Mouse (Mus musculus): ENCODE data around the gene Diras1. TPM values are rescaled to one million over a fixed set of nuclear protein-coding genes. Genes with fewer than 3 reads are reported as not detected.

Diras1 gene
- total and polyA plus RNA-seq, 2 experiments from 2014 or later, result 95.2 to 119 TPM

- TF ChIP-seq CTCF (IDR thresholded peaks at IDR 0.05), result no peak
- Histone ChIP-seq H3K9ac (replicated peaks; ENCODE audit: low read length, poor library complexity, severe bottlenecking) (no peak overlapping the region), H3K4me1 (ENCODE audit: insufficient read depth, low read length) (peaks cover 6% of the 10 kb centered on the region; the same call in 1 of the 2 replicates), H3K27me3 (ENCODE audit: insufficient read depth, low read length) (peaks cover 19% of the 10 kb centered on the region), H3K4me3 (ENCODE audit: low read depth, low read length) (no peak overlapping the region), H3K27ac (ENCODE audit: low read depth, low read length) (no peak overlapping the region), H3K4me2 (ENCODE audit: low read depth, low read length, poor library complexity, severe bottlenecking) (no peak overlapping the region), H3K36me3 (ENCODE audit: insufficient read depth, low read length) (no peaks in the 10 kb centered on the region), H3K9me3 (ENCODE audit: low read length) (no peaks in the 10 kb centered on the region)
- DNase-seq (ENCODE audit: low spot score), result no peak
- no peak for ATAC-seq (ENCODE audit: low FRiP score)
- WGBS, result 83% methylated on average over 4 of the region's 4 CpGs
Measured at GRCm38 (mm10) chr10:80982381-80982780, 43.1 kb downstream of the Diras1 start.

GRCm38 (mm10) chr10:80981564-80982112 lies 43.8 kb downstream of the Diras1 start:
- H3K9me3 ChIP-seq (ENCODE audit: low read length), result no peaks in the 10 kb centered on the region
- TF ChIP-seq CTCF (IDR thresholded peaks at IDR 0.05), result no peak
- no peak overlapping the region for H3K27ac ChIP-seq (ENCODE audit: low read depth, low read length)
- H3K4me3 ChIP-seq (ENCODE audit: low read depth, low read length), result no peak overlapping the region
- H3K4me1 ChIP-seq (ENCODE audit: insufficient read depth, low read length), result peaks cover 6% of the 10 kb centered on the region; the same call in 1 of the 2 replicates
- no peak overlapping the region for H3K4me2 ChIP-seq (ENCODE audit: low read depth, low read length, poor library complexity, severe bottlenecking)
- no peaks in the 10 kb centered on the region for H3K36me3 ChIP-seq (ENCODE audit: insufficient read depth, low read length)
- DNase-seq (ENCODE audit: low spot score) (no peak), ATAC-seq (ENCODE audit: low FRiP score) (no peak)
- no peak overlapping the region for H3K9ac ChIP-seq (replicated peaks; ENCODE audit: low read length, poor library complexity, severe bottlenecking)
- H3K27me3 ChIP-seq (ENCODE audit: insufficient read depth, low read length), result peaks cover 14% of the 10 kb centered on the region
- 59% methylated on average over 7 of the region's 7 CpGs for WGBS

GRCm38 (mm10) chr10:80975478-80975877 lies 50.0 kb downstream of the Diras1 start:
- no peak overlapping the region for H3K4me2 ChIP-seq (ENCODE audit: low read depth, low read length, poor library complexity, severe bottlenecking)
- WGBS, result 91% methylated on average over 11 of the region's 11 CpGs
- ATAC-seq (ENCODE audit: low FRiP score), result no peak

DNA sequence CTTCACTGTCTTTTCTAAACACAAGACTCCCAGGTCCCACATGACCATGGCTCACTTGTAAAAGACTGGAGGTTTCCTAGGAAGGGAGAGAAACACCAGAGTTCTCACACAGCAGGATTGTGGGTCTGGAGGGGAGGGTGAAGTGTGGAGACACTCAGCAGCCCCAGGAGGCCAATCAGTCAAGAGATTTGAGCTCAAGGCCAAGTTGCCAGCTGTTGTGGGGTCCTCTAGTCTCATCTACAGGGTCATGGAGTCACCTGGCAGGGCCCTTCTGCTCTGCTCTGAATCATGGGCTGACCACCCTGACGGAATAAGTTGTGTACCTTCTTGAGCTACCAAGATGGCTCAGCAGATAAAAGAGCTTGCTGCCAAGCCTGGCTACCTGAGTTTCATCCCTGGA lies 51.7 kb downstream of the Diras1 start:
- Histone ChIP-seq H3K4me1 (ENCODE audit: insufficient read depth, low read length) (0 out of 2 replicates have a peak, but pooled peaks cover 3% of the 10 kb centered on the region), H3K27me3 (ENCODE audit: insufficient read depth, low read length) (no peaks in the 10 kb centered on the region), H3K9ac (replicated peaks; ENCODE audit: low read length, poor library complexity, severe bottlenecking) (no peak overlapping the region), H3K27ac (ENCODE audit: low read depth, low read length) (no peak overlapping the region), H3K4me3 (ENCODE audit: low read depth, low read length) (no peak overlapping the region), H3K36me3 (ENCODE audit: insufficient read depth, low read length) (no peaks in the 10 kb centered on the region), H3K4me2 (ENCODE audit: low read depth, low read length, poor library complexity, severe bottlenecking) (no peak overlapping the region), H3K9me3 (ENCODE audit: low read length) (no peaks in the 10 kb centered on the region)
- DNase-seq (ENCODE audit: low spot score) (no peak), ATAC-seq (ENCODE audit: low FRiP score) (no peak)
- 81% methylated on average over 1 of the region's 1 CpGs for WGBS
- TF ChIP-seq CTCF (IDR thresholded peaks at IDR 0.05), result no peak

More at GRCm38 (mm10) chr10:80975478-80975877, 50.0 kb downstream of the Diras1 start:
- H3K9me3 ChIP-seq (ENCODE audit: low read length), result no peaks in the 10 kb centered on the region
- H3K27me3 ChIP-seq (ENCODE audit: insufficient read depth, low read length), result no peaks in the 10 kb centered on the region
- TF ChIP-seq CTCF (IDR thresholded peaks at IDR 0.05), result no peak
- no peak for DNase-seq (ENCODE audit: low spot score)
- H3K4me1 ChIP-seq (ENCODE audit: insufficient read depth, low read length), result 0 out of 2 replicates have a peak, but pooled peaks cover 3% of the 10 kb centered on the region
- no peak overlapping the region for H3K27ac ChIP-seq (ENCODE audit: low read depth, low read length)
- H3K9ac ChIP-seq (replicated peaks; ENCODE audit: low read length, poor library complexity, severe bottlenecking), result no peak overlapping the region
- no peak overlapping the region for H3K4me3 ChIP-seq (ENCODE audit: low read depth, low read length)
- no peaks in the 10 kb centered on the region for H3K36me3 ChIP-seq (ENCODE audit: insufficient read depth, low read length)

DNA sequence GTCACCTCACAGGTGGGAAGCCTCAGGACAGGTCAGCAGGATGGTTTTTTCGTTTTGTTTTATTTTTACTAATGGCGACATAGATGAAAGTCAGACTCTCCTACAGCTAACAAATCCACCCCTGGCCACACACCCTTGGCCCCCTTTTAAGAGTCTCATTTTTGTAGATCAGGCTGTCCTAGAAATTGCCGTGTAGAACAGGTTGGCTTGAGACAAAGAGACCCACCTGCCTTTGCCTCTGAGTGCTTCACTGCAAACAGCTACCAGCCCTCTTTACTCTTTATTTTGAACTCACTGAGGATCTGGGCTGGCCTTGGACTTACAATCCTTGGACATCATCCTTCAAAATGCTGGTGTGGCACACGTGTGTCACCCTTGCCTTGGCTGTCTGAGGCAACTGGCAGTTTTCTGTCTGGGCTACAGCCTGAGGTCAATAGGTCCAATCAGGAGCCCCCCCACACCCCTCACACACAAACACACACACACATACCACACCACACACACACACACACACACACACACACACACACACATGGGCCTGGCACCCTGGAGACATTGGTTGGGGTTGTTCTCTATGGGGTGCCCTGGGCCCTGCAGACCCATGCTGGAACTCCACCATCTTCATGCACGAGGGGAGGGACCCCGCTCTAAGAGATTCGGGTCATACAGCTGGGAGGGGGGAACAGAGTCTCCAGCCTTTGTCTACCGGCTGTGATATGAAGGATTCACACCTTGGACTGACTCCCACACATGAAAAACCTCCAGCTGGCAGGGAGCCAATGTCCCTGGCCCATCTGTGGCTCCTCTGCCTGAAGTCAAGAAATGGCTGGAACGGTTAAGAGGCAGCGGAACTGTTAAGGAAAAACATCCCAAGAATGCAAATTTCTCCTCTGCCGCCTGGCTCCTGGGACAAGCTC lies 53.1 kb downstream of the Diras1 start:
- DNase-seq (ENCODE audit: low spot score), result peak; percentile 74
- no peak overlapping the region for H3K4me2 ChIP-seq (ENCODE audit: low read depth, low read length, poor library complexity, severe bottlenecking)
- H3K36me3 ChIP-seq (ENCODE audit: insufficient read depth, low read length), result no peaks in the 10 kb centered on the region
- H3K9me3 ChIP-seq (ENCODE audit: low read length), result no peaks in the 10 kb centered on the region
- no peak overlapping the region for H3K4me3 ChIP-seq (ENCODE audit: low read depth, low read length)
- H3K27ac ChIP-seq (ENCODE audit: low read depth, low read length), result no peak overlapping the region
- no peak overlapping the region for H3K9ac ChIP-seq (replicated peaks; ENCODE audit: low read length, poor library complexity, severe bottlenecking)
- H3K4me1 ChIP-seq (ENCODE audit: insufficient read depth, low read length), result 0 out of 2 replicates have a peak, but pooled peaks cover 3% of the 10 kb centered on the region
- no peak for TF ChIP-seq CTCF (IDR thresholded peaks at IDR 0.05)
- no peaks in the 10 kb centered on the region for H3K27me3 ChIP-seq (ENCODE audit: insufficient read depth, low read length)
- WGBS, result 53% methylated on average over 11 of the region's 11 CpGs
- no peak for ATAC-seq (ENCODE audit: low FRiP score)

DNA sequence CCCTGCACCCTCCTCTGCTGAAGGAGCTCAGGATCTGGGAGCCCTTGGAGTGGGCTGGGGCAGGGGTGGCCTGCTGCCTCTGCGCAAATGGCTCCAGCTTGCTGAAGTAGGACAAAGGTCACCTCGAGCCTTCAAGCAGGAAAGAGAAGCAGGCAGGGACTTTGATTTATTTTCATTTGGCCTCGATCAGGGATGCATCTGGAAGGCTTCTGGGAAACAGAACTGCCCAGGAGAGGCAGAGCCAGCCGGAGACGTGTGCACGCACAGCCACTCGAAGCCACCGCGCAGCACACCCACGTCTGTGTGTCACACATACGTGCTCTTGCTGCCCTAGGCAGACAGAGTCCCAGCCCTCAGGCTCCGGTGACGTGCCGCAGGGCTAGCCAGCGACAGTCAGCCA lies 53.9 kb downstream of the Diras1 start:
- Histone ChIP-seq H3K4me2 (ENCODE audit: low read depth, low read length, poor library complexity, severe bottlenecking) (no peak overlapping the region), H3K9ac (replicated peaks; ENCODE audit: low read length, poor library complexity, severe bottlenecking) (no peak overlapping the region), H3K9me3 (ENCODE audit: low read length) (no peaks in the 10 kb centered on the region), H3K36me3 (ENCODE audit: insufficient read depth, low read length) (no peaks in the 10 kb centered on the region), H3K27ac (ENCODE audit: low read depth, low read length) (no peak overlapping the region), H3K4me1 (ENCODE audit: insufficient read depth, low read length) (0 out of 2 replicates have a peak, but pooled peaks cover 3% of the 10 kb centered on the region), H3K4me3 (ENCODE audit: low read depth, low read length) (no peak overlapping the region), H3K27me3 (ENCODE audit: insufficient read depth, low read length) (no peaks in the 10 kb centered on the region)
- ATAC-seq (ENCODE audit: low FRiP score) (no peak), DNase-seq (ENCODE audit: low spot score) (no peak)
- no peak for TF ChIP-seq CTCF (IDR thresholded peaks at IDR 0.05)
- 86% methylated on average over 15 of the region's 15 CpGs for WGBS
